Mouse (Mus musculus): ENCODE measurements around the gene Synj2. TPM values are rescaled to one million over a fixed set of nuclear protein-coding genes. Genes with fewer than 3 reads are reported as not detected.
A peak's percentile ranks its signal among the peaks of the same experiment; 100 is the strongest.

The Synj2 gene
- polyA plus RNA-seq, 1 experiment = 1.8 TPM

GRCm38 (mm10) chr17:5934554-5935324 is 6.3 kb upstream of the Synj2 start:
- H3K36me3 ChIP-seq (ENCODE audit: control insufficient read depth, insufficient read depth, low read length) = no peaks in the 10 kb centered on the region
- TF ChIP-seq CTCF (conservative IDR thresholded peaks at IDR 0.05; ENCODE audit: insufficient read depth, insufficient read length, low read depth, low read length) (no peak), POLR2A (IDR thresholded peaks at IDR 0.05; ENCODE audit: low read depth, low read length) (no peak)
- WGBS = 2% methylated on average over 30 of the region's 30 CpGs
- peak; percentile 85 for DNase-seq
- peak overlapping the region; percentile 49 for H3K4me3 ChIP-seq (ENCODE audit: insufficient read depth, low read depth, low read length)
- peaks cover 4% of the 10 kb centered on the region; the same call in 1 of the 2 replicates for H3K4me1 ChIP-seq (ENCODE audit: control insufficient read depth, insufficient read depth, low read length)
- H3K27me3 ChIP-seq (replicated peaks; ENCODE audit: control insufficient read depth, insufficient read depth, low read length) = no peaks in the 10 kb centered on the region
- no peak overlapping the region for H3K27ac ChIP-seq (ENCODE audit: insufficient read depth, low read depth, low read length)

DNA sequence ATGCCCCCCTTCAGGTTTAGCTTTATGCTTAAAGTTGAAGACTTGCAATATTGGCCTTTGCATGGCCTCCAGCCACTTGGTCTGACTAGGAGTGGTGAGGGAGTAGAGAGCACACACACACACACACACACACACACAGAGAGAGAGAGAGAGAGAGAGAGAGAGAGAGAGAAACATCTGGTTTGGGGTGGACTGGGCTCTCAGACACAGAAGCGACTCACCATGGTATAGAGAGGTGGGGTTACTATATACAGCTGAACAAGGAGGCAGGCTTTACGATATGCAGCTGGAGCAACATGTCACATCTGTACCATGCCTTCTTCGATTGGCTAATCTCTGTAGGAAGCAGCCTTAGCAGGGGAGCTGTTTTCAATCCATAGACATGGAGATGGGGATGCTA is 5.4 kb upstream of the Synj2 start:
- TF ChIP-seq POLR2A (IDR thresholded peaks at IDR 0.05; ENCODE audit: low read depth, low read length) (no peak), CTCF (conservative IDR thresholded peaks at IDR 0.05; ENCODE audit: insufficient read depth, insufficient read length, low read depth, low read length) (no peak)
- 86% methylated on average over 3 of the region's 3 CpGs for WGBS
- Histone ChIP-seq H3K27me3 (replicated peaks; ENCODE audit: control insufficient read depth, insufficient read depth, low read length) (no peaks in the 10 kb centered on the region), H3K27ac (ENCODE audit: insufficient read depth, low read depth, low read length) (no peak overlapping the region), H3K4me3 (ENCODE audit: insufficient read depth, low read depth, low read length) (no peak overlapping the region), H3K36me3 (ENCODE audit: control insufficient read depth, insufficient read depth, low read length) (no peaks in the 10 kb centered on the region), H3K4me1 (ENCODE audit: control insufficient read depth, insufficient read depth, low read length) (peaks cover 4% of the 10 kb centered on the region; the same call in 1 of the 2 replicates)
- no peak for DNase-seq

DNA sequence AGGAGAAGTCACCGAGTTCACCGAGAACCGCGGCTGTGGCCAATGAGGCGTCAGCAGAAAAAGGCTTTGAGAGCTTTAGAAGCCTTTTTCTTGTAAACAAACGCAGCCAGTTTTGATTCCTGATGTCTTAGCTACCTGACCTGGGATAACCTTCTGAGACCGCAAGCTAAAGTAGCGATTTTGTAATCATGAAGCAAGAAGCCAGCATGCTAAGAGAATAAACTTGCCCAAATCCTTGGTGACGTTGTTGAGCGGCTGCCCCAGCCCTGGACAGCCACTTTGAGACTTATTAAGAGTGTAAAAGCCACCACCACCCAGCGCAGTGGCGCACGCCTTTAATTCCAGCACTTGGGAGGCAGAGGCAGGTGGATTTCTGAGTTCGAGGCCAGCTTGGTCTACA is 4.8 kb upstream of the Synj2 start:
- WGBS = 69% methylated on average over 14 of the region's 14 CpGs
- no peak overlapping the region for H3K27ac ChIP-seq (ENCODE audit: insufficient read depth, low read depth, low read length)
- peaks cover 4% of the 10 kb centered on the region; the same call in 1 of the 2 replicates for H3K4me1 ChIP-seq (ENCODE audit: control insufficient read depth, insufficient read depth, low read length)
- DNase-seq = peak; percentile 23
- no peaks in the 10 kb centered on the region for H3K36me3 ChIP-seq (ENCODE audit: control insufficient read depth, insufficient read depth, low read length)
- TF ChIP-seq POLR2A (IDR thresholded peaks at IDR 0.05; ENCODE audit: low read depth, low read length) (no peak), CTCF (conservative IDR thresholded peaks at IDR 0.05; ENCODE audit: insufficient read depth, insufficient read length, low read depth, low read length) (no peak)
- H3K4me3 ChIP-seq (ENCODE audit: insufficient read depth, low read depth, low read length) = no peak overlapping the region
- no peaks in the 10 kb centered on the region for H3K27me3 ChIP-seq (replicated peaks; ENCODE audit: control insufficient read depth, insufficient read depth, low read length)

GRCm38 (mm10) chr17:5937441-5937840 is 3.6 kb upstream of the Synj2 start:
- no peaks in the 10 kb centered on the region for H3K27me3 ChIP-seq (replicated peaks; ENCODE audit: control insufficient read depth, insufficient read depth, low read length)
- no peaks in the 10 kb centered on the region for H3K36me3 ChIP-seq (ENCODE audit: control insufficient read depth, insufficient read depth, low read length)
- H3K4me3 ChIP-seq (ENCODE audit: insufficient read depth, low read depth, low read length) = no peak overlapping the region
- no peak overlapping the region for H3K27ac ChIP-seq (ENCODE audit: insufficient read depth, low read depth, low read length)
- peaks cover 8% of the 10 kb centered on the region for H3K4me1 ChIP-seq (ENCODE audit: control insufficient read depth, insufficient read depth, low read length)
- peak; percentile 46 for DNase-seq
- 44% methylated on average over 2 of the region's 2 CpGs for whole genome bisulfite sequencing
- TF ChIP-seq POLR2A (IDR thresholded peaks at IDR 0.05; ENCODE audit: low read depth, low read length) = no peak
- TF ChIP-seq CTCF (conservative IDR thresholded peaks at IDR 0.05; ENCODE audit: insufficient read depth, insufficient read length, low read depth, low read length) = no peak

DNA sequence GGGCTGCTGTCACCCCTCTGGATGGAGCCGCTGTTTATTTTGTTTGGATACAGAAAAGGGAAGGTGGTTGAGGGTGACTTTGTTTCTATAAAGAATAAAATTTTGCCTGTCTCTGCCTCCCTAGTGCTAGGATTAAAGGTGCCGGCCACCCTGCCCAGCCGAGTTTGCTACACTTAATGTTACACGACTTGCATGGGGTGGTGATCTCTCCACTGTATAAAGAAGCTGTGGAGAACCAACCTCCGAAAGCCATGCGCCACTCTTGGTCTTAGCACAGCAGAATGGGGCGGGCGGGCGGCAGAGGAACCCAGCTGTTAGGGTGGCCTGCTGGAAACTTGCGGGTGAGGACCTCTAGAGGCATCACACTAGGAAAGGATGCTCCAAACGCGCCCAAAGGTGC is 1.2 kb upstream of the Synj2 start:
- H3K4me3 ChIP-seq (ENCODE audit: insufficient read depth, low read depth, low read length) = no peak overlapping the region
- no peaks in the 10 kb centered on the region for H3K36me3 ChIP-seq (ENCODE audit: control insufficient read depth, insufficient read depth, low read length)
- TF ChIP-seq CTCF (conservative IDR thresholded peaks at IDR 0.05; ENCODE audit: insufficient read depth, insufficient read length, low read depth, low read length) (no peak), POLR2A (IDR thresholded peaks at IDR 0.05; ENCODE audit: low read depth, low read length) (no peak)
- peaks cover 4% of the 10 kb centered on the region for H3K4me1 ChIP-seq (ENCODE audit: control insufficient read depth, insufficient read depth, low read length)
- 81% methylated on average over 12 of the region's 12 CpGs for WGBS
- H3K27ac ChIP-seq (ENCODE audit: insufficient read depth, low read depth, low read length) = no peak overlapping the region
- DNase-seq = no peak
- H3K27me3 ChIP-seq (replicated peaks; ENCODE audit: control insufficient read depth, insufficient read depth, low read length) = no peaks in the 10 kb centered on the region

DNA sequence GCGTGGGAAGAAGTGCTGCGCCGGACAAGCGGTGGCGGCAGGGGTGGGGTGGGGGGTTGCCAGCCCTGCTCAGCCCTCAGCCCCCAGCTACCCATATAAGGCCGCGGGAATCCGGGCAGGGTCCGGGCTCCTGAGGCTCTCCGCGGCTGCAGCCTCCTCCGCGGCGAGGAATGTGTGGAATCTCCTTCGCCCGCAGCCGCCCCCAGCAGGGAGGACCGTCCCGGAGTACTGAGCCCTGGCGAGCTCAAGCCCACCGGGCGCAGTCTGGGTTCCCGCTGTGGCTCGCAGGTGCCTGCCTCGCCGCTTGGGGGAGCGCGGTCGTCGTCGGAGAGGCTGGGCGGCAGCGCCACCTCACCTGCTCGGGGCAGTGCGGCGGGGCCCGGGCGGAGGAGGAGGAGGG is 288 bp upstream of the Synj2 start:
- H3K4me1 ChIP-seq (ENCODE audit: control insufficient read depth, insufficient read depth, low read length) = peaks cover 4% of the 10 kb centered on the region
- peak overlapping the region; percentile 87 for H3K4me3 ChIP-seq (ENCODE audit: insufficient read depth, low read depth, low read length)
- no peak for TF ChIP-seq POLR2A (IDR thresholded peaks at IDR 0.05; ENCODE audit: low read depth, low read length)
- TF ChIP-seq CTCF (conservative IDR thresholded peaks at IDR 0.05; ENCODE audit: insufficient read depth, insufficient read length, low read depth, low read length) = peak; percentile 63
- under 1% methylated on average over 33 of the region's 38 CpGs for WGBS
- H3K36me3 ChIP-seq (ENCODE audit: control insufficient read depth, insufficient read depth, low read length) = no peaks in the 10 kb centered on the region
- H3K27ac ChIP-seq (ENCODE audit: insufficient read depth, low read depth, low read length) = no peak overlapping the region
- no peaks in the 10 kb centered on the region for H3K27me3 ChIP-seq (replicated peaks; ENCODE audit: control insufficient read depth, insufficient read depth, low read length)
- peak; percentile 81 for DNase-seq

DNA sequence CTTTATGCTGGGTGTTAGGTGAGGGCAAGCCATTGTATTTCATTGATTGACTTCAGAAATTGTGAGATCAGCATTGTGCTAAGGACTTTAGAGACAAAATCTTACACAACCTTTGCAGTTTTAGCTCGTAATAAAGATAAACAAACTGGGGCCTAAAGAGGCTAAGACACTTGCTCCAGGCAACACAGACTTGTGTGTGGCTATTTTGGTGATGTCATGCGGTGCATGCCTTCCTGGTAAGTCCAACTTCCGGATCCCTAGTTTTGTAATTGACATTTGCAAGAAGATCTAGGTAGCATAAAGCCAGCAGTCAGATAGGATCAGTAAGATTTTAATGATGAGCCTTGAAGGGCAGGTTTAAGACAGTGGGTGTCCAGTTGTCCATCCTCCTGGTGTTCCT is 1.1 kb downstream of the Synj2 start:
- Histone ChIP-seq H3K27ac (ENCODE audit: insufficient read depth, low read depth, low read length) (no peak overlapping the region), H3K4me1 (ENCODE audit: control insufficient read depth, insufficient read depth, low read length) (peaks cover 4% of the 10 kb centered on the region), H3K36me3 (ENCODE audit: control insufficient read depth, insufficient read depth, low read length) (no peaks in the 10 kb centered on the region), H3K27me3 (replicated peaks; ENCODE audit: control insufficient read depth, insufficient read depth, low read length) (no peaks in the 10 kb centered on the region), H3K4me3 (ENCODE audit: insufficient read depth, low read depth, low read length) (no peak overlapping the region)
- WGBS = 83% methylated on average over 3 of the region's 3 CpGs
- TF ChIP-seq CTCF (conservative IDR thresholded peaks at IDR 0.05; ENCODE audit: insufficient read depth, insufficient read length, low read depth, low read length) (no peak), POLR2A (IDR thresholded peaks at IDR 0.05; ENCODE audit: low read depth, low read length) (no peak)
- DNase-seq = no peak

Data from kidney, adult 2 months (tissue).